Mouse (Mus musculus) right cerebral cortex, adult 2 months (tissue): Measurements from ENCODE around the gene Trappc13.

ENCODE experiments used
- DNase-seq, 2 experiments: peaks; one replicate each; pipeline ENCODE4 v3.0.0; 2021 to 2022; ENCODE audit warnings: low spot score in 2 of 2

Trappc13 gene

DNA sequence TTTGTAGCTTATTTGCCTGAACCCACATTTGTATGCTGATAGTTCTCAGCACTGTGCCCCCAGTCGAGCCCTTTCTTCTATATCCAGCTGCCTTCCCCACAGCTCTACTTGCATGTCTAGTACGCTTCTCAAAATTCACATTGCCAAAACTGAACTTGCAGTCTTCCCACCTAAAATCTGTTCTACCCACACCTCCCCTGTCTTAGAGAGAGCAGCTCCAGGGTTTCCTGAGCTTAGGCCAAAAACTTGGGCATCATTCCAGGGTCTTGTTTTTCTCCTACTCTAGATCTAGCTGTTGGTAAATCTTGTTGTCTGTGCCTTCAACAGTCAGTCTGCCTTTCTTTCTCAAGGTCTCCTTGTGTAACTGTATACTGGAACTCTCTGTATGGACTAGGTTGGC is 63.4 kb downstream of the Trappc13 start:
- peak; percentile 60 for DNase-seq

DNA sequence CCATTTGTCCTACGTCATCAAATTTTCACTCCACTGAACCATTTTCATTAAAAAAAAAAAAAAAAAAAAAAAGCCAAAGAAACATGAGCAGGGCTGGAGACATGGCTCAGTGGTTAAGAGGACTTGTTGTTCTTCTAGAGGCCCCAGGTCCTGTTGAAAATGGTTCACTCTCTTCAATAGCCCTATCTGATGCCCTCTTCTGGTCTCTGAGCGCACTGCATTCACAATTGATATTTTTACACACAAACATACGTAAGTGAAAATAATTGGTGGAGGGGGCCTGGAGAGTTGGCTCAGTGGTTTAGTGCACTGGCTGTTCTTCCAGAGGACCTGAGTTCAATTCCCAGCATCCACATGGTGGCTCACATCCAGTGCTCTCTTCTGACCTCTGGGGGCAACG is 64.5 kb downstream of the Trappc13 start:
- no peak for DNase-seq

DNA sequence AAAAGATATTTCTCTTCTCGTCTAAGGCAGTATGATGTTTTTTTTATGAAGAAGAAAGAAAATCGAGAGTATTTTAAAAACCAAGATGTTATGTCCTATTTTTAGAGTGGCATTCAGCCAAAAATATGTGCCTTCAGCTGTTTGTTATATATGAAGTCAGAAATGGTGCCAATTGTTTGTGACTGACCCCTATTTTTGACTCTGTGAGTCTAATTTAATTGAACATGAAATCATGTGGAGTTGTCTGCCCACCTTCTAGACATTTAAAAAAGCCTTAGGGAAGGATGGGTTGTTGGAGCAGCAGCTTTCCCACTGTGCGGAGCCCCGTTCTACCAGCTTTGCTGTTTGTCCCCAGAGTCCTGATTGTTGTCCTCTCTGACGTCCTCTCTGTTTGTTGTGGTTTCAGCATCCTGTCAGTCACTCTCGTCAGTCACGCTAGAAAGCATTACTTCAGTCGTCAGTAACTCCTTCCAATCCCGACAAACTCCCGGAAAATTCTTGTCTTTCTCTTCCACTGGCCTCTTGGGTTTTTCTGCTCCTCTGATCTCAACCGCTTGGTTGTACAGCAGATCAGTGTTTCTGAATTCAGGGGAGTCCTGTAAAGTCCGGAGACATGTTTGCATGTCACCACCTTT is 65.9 kb downstream of the Trappc13 start:
- peak; percentile 29 to 33 for DNase-seq

- DNase-seq, result peak in 1 of 2 experiments; percentile 26
These were observed 67.7 kb downstream of the Trappc13 start for GRCm38 (mm10) chr13:104110526-104110925.

DNA sequence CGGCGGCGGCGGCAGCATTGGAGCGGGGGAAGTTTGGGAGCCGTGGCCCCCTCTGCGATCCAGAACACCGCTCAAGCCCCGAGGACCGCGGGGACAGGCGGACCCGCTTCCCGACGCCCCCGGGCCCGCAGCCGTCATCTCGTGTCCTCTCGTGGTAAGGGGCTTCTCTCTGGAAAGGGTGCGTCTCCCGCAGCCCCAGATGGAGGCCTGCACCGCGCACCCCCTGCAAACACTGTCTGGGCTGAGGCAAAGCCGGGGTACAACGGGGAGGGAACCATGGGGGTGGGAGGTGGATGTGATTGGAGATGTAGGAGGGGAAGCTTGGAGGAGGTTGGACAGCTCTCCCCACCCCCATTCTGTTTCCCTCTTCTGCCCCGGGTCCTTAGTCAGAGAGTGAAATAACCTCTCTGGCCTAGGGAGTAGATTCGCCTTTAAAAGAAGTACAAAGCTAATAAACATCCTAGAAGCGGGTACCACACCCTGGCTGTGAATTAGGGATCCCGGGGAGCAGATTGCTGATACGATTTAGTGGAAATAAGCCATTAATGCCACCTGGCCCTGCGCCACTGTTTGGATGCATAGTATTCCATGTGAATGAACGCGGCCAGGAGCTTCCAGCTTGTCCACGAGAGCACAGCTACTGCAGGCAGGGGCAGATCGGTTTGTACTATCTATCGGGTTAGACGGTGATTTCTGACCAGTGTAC is 68.3 kb downstream of the Trappc13 start:
- DNase-seq, result peak; percentile 57 to 73

GRCm38 (mm10) chr13:104109288-104109815 is 68.9 kb downstream of the Trappc13 start, which contains the start of the genes Nln and Sgtb:
Gene Nln, minus strand, starts transcription at chr13:104109614.
Gene Sgtb, plus strand, starts transcription at chr13:104109741.
- DNase-seq, result peak; percentile 76 to 83

DNA sequence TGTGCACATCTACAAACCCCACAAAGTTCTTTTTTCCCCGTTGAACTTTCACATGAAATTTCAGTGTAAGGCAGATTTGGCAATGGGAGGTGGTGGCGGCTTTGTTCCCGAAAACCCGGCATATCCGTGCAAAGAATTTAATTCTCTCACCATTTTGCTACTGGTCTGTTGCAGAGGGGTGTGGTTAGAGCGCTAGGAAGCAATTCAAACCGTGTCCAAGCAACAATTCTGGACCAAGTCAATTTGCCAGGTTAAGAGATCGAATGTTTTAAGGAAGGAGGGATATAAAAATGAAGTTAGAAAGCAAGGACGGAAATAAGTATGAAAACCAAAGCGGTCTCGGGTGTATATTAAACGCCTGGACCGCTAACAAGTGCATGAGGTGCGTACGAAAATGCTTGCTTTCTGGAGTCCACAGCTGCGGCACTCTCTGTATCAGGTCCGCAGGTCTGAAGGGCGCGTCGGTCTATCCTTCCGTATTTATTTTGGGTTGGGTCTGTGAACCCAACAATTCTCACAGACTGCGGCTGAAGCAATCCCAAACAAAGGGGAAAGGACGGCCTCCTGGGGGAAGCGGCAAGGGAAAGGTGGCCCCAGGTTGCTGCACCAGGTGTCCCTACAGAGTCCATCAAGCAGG is 69.5 kb downstream of the Trappc13 start:
- peak; percentile 21 to 23 for DNase-seq

- no peak for DNase-seq
These were observed 76.5 kb downstream of the Trappc13 start for GRCm38 (mm10) chr13:104101606-104102235.

DNA sequence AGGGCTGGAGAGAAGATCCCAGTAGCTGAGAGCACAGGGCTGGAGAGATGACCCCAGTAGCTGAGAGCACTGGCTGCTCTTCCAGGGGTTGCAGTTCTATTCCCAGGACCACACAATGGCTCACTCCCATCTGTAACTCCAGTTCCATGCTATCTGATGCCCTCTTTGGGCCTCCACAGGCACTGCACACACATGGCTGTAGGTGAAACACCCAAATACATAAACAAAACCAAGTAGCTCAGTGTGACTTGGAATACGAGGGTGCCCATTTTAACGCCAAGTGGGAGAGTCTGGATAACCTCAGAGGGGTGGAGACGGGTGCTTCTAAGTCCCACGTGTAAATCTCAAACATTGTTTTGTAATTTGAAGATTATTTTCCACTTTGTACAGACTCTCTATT is 77.9 kb downstream of the Trappc13 start:
- no peak for DNase-seq

- DNase-seq, result no peak
These were observed 81.1 kb downstream of the Trappc13 start for GRCm38 (mm10) chr13:104097190-104097589.

GRCm38 (mm10) chr13:104095955-104096354 is 82.3 kb downstream of the Trappc13 start:
- no peak for DNase-seq

- no peak for DNase-seq
These were observed 83.5 kb downstream of the Trappc13 start for GRCm38 (mm10) chr13:104094531-104095385.
